Mouse (Mus musculus): ENCODE measurements around the gene Rnf114. TPM values are rescaled to one million over a fixed set of nuclear protein-coding genes. Genes with fewer than 3 reads are reported as not detected.

The Rnf114 gene
- polyA plus RNA-seq, 1 experiment from 2014 or later = 58.9 TPM

DNA sequence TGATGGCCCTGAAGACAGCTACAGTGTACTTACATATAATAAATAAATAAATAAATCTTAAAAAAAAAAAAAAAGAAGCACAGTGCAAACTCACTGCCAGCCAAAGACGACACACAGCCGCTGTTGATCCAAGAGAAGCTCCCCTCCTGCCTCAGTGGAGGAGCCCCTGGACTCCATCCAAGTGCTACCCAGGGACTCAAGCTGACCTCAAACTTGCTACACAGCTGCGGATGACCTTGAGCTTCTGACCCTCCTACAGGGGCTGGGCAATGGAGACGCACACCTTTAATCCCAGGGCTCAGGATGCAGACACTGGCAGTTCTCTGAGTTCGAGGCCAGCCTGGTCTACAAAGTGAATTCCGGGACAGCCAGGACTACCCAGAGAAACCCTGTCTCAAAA lies 4.5 kb upstream of the Rnf114 start:
- Histone ChIP-seq H3K27me3 (ENCODE audit: control insufficient read depth, insufficient read depth, low read length) (no peaks in the 10 kb centered on the region), H3K36me3 (ENCODE audit: control insufficient read depth, insufficient read depth, low read length) (peaks cover 10% of the 10 kb centered on the region), H3K27ac (ENCODE audit: low read depth, low read length) (no peak overlapping the region), H3K4me2 (no peak overlapping the region), H3K9me3 (replicated peaks; ENCODE audit: control insufficient read depth, low read length) (no peaks in the 10 kb centered on the region), H3K4me1 (ENCODE audit: control insufficient read depth, insufficient read depth, low read length) (peaks cover 14% of the 10 kb centered on the region; the same call in 1 of the 2 replicates), H3K9ac (ENCODE audit: low read depth, low read length) (no peak overlapping the region), H3K4me3 (ENCODE audit: low read depth, low read length) (no peak overlapping the region)
- ATAC-seq (replicated peaks; ENCODE audit: insufficient number of reproducible peaks, low FRiP score, low TSS enrichment) = no peak
- WGBS (ENCODE audit: insufficient replicate concordance) = 79% methylated on average over 6 of the region's 6 CpGs

DNA sequence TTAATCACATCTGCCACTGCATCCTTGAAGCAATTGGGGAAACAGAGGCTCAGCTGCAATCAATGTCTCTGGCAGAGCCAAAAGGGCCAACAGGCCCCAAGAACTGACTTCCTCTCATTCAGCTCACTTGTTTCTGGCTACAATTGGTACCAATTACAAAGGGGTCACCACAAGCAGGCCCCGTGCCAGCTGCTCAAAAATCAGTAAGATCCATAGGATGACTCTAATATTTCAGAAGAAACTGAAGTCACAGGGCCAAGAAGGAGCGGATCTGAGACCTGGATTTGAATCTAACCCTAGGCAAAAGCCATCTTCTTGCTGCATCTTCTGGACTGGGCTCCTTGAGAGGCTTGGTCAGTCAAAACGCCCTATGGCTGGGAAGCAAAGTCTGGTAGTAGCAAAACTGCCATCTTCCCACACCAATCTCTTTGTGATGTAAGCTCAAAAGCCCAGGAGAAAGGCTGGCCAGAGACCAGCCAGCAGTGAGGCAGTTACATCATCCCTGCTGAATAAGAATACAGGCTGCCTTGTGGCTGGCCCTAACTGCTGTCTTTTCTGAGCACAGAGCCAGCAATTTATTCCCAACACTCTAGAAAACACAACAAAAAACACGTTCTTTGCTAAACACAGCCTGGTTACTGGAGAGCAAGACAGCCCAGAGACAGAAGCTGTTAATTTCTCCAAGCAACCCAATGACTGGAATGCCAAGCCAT lies 1.5 kb upstream of the Rnf114 start:
- no peak for ATAC-seq (replicated peaks; ENCODE audit: insufficient number of reproducible peaks, low FRiP score, low TSS enrichment)
- Histone ChIP-seq H3K4me2 (peak overlapping the region; percentile 95), H3K9ac (ENCODE audit: low read depth, low read length) (no peak overlapping the region; the same call in 1 of the 2 replicates), H3K27ac (ENCODE audit: low read depth, low read length) (no peak overlapping the region), H3K4me3 (ENCODE audit: low read depth, low read length) (no peak overlapping the region), H3K27me3 (ENCODE audit: control insufficient read depth, insufficient read depth, low read length) (no peaks in the 10 kb centered on the region), H3K4me1 (ENCODE audit: control insufficient read depth, insufficient read depth, low read length) (peaks cover 19% of the 10 kb centered on the region; the same call in 1 of the 2 replicates), H3K36me3 (ENCODE audit: control insufficient read depth, insufficient read depth, low read length) (0 out of 2 replicates have a peak, but pooled peaks cover 3% of the 10 kb centered on the region), H3K9me3 (replicated peaks; ENCODE audit: control insufficient read depth, low read length) (no peaks in the 10 kb centered on the region)
- WGBS (ENCODE audit: insufficient replicate concordance) = 76% methylated on average over 4 of the region's 4 CpGs

DNA sequence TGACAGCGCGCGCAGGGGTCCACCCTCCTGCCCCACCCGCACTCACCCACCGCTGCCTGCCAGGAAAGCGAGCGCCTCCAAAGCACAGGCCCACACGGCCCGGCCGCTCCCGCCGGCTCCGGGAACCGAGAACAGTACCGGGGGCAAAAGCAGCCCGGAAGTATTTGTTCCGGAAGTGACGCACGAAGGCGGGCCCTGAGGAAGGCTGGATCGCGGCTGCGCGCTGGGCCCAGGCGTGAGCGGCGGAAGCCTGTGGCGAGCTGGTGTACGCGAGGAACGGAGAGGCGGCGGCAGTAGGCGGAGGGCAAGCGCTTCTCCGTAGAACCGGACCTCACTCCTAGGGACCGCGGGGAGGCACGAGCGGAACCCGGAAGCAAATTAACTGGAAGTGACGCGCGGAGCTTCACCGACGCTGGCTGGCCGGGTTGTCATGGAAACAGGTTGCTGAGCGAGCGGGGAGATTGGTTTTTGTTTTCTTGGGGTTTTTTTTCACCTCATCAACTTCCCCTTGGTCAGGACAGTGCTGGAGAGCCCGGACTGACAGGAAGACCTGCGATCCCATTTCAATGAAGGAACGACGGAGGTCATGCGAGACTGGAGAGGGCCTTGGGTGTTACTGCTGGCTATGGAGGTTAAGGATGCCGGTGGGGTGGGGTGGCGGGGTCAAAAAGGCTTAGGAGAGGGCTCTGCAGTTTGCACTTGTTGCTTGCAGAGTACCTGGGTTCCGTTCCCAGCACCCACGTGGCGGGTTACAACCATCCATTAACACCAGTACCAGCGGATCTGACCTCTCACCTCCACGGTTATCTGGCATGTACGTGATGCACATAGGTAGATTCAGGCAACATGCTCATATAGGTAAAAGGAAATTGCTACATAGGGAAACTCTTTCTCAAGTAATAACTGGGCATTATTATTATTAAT lies 530 bp downstream of the Rnf114 start, which contains the start of gene Spata2:
TSS of gene Spata2 (minus strand) at position 175 of the 924 bp plus-strand sequence.
- Histone ChIP-seq H3K4me3 (ENCODE audit: low read depth, low read length) (peak within 1 kb of the TSS; percentile 100), H3K4me1 (ENCODE audit: control insufficient read depth, insufficient read depth, low read length) (peaks cover 19% of the 10 kb centered on the region; the same call in 1 of the 2 replicates), H3K9ac (ENCODE audit: low read depth, low read length) (peak within 1 kb of the TSS; percentile 91), H3K4me2 (peak within 1 kb of the TSS; percentile 95), H3K27me3 (ENCODE audit: control insufficient read depth, insufficient read depth, low read length) (no peaks in the 10 kb centered on the region), H3K9me3 (replicated peaks; ENCODE audit: control insufficient read depth, low read length) (no peaks in the 10 kb centered on the region), H3K36me3 (ENCODE audit: control insufficient read depth, insufficient read depth, low read length) (no peaks in the 10 kb centered on the region), H3K27ac (ENCODE audit: low read depth, low read length) (peak within 1 kb of the TSS; percentile 92)
- ATAC-seq (replicated peaks; ENCODE audit: insufficient number of reproducible peaks, low FRiP score, low TSS enrichment) = peak; percentile 82
- WGBS (ENCODE audit: insufficient replicate concordance) = 2% methylated on average over 62 of the region's 63 CpGs

DNA sequence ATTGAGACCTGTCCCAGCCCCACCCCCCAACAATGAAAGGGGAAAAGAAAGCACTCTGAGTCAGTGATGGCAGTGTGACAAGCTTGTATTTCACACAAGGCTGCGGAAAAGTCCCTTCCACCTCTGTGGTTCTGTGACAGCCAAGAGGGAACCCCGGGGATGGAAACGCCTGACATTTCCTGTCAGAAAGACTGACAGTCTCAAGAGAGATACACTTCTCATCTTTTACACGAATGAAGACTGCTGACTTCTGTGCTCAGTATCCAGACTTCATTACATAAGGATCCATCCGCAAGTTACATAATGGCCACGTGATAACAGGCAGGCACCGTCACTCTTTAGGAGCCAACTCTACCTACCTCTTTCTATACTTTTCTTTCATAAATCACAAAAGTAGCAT lies 4.0 kb downstream of the Rnf114 start:
- Histone ChIP-seq H3K27ac (ENCODE audit: low read depth, low read length) (no peak overlapping the region), H3K9ac (ENCODE audit: low read depth, low read length) (no peak overlapping the region), H3K4me3 (ENCODE audit: low read depth, low read length) (no peak overlapping the region), H3K36me3 (ENCODE audit: control insufficient read depth, insufficient read depth, low read length) (no peaks in the 10 kb centered on the region), H3K4me2 (no peak overlapping the region), H3K4me1 (ENCODE audit: control insufficient read depth, insufficient read depth, low read length) (peaks cover 11% of the 10 kb centered on the region; the same call in 1 of the 2 replicates), H3K27me3 (ENCODE audit: control insufficient read depth, insufficient read depth, low read length) (no peaks in the 10 kb centered on the region), H3K9me3 (replicated peaks; ENCODE audit: control insufficient read depth, low read length) (no peaks in the 10 kb centered on the region)
- 78% methylated on average over 7 of the region's 7 CpGs for WGBS (ENCODE audit: insufficient replicate concordance)
- no peak for ATAC-seq (replicated peaks; ENCODE audit: insufficient number of reproducible peaks, low FRiP score, low TSS enrichment)

DNA sequence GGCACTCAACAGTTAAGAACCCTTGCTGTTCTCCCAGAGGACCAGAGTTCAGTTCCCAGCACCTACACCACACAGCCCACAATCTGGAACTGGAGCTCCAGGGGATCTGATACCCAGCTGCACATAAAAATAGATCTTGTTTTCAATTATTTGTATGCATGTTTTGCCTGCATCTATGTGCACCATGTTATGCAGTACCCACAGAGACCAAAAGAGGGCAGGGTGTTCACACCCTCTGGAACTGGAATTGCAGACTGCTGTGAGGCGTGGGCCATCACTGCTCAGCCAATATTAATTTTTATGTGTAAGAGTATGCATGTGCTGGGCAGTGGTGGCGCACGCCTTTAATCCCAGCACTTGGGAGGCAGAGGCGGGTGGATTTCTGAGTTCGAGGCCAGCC lies 4.8 kb downstream of the Rnf114 start:
- Histone ChIP-seq H3K9ac (ENCODE audit: low read depth, low read length) (no peak overlapping the region), H3K4me3 (ENCODE audit: low read depth, low read length) (no peak overlapping the region), H3K4me2 (no peak overlapping the region), H3K4me1 (ENCODE audit: control insufficient read depth, insufficient read depth, low read length) (0 out of 2 replicates have a peak, but pooled peaks cover 6% of the 10 kb centered on the region), H3K9me3 (replicated peaks; ENCODE audit: control insufficient read depth, low read length) (no peaks in the 10 kb centered on the region), H3K27me3 (ENCODE audit: control insufficient read depth, insufficient read depth, low read length) (no peaks in the 10 kb centered on the region), H3K36me3 (ENCODE audit: control insufficient read depth, insufficient read depth, low read length) (no peaks in the 10 kb centered on the region), H3K27ac (ENCODE audit: low read depth, low read length) (no peak overlapping the region)
- WGBS (ENCODE audit: insufficient replicate concordance) = 76% methylated on average over 5 of the region's 5 CpGs
- no peak for ATAC-seq (replicated peaks; ENCODE audit: insufficient number of reproducible peaks, low FRiP score, low TSS enrichment)

DNA sequence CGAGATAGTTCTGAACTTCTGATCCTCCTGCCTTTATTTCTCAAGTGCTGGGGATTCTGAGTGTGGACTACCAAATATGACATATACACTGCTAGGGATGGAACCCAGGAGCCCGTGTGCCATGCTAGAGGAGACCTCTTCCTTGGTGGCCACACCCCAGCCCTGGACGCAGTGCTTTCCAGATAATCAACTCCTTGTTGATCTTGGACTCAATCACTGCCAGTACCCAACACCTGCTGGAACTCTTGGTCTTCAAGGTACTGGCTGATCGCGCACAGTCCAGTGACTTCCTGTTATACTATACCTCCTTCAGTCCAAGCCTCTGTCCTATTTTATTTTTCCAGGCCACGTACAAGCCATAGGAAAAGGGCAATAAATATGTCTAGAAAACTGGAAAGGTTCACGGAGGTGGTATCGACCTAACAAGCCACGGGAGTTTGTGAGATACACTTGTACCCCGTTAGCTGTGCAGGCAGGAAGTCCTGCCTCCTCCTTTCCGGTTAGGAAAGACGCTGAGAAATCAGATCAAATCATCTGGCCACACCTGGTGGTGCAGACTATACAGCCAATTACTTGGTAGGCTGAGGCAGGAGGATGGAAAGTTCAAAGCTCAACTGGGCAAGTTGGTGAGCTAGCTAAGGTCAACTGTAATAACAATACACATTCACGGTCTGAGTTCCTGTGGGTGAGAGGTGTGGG lies 10.3 kb downstream of the Rnf114 start:
- Histone ChIP-seq H3K27me3 (ENCODE audit: control insufficient read depth, insufficient read depth, low read length) (no peaks in the 10 kb centered on the region), H3K4me2 (peak overlapping the region; percentile 95), H3K4me3 (ENCODE audit: low read depth, low read length) (peak overlapping the region; percentile 96), H3K27ac (ENCODE audit: low read depth, low read length) (0 out of 2 replicates have a peak overlapping the region, but pooled peaks have one; percentile 83), H3K9me3 (replicated peaks; ENCODE audit: control insufficient read depth, low read length) (no peaks in the 10 kb centered on the region), H3K4me1 (ENCODE audit: control insufficient read depth, insufficient read depth, low read length) (peaks cover 22% of the 10 kb centered on the region; the same call in 1 of the 2 replicates), H3K36me3 (ENCODE audit: control insufficient read depth, insufficient read depth, low read length) (peaks cover 2% of the 10 kb centered on the region; the same call in 1 of the 2 replicates), H3K9ac (ENCODE audit: low read depth, low read length) (peak overlapping the region; percentile 98; the same call in 1 of the 2 replicates)
- 43% methylated on average over 13 of the region's 13 CpGs for WGBS (ENCODE audit: insufficient replicate concordance)
- ATAC-seq (replicated peaks; ENCODE audit: insufficient number of reproducible peaks, low FRiP score, low TSS enrichment) = no peak; the same call in 1 of the 2 replicates

DNA sequence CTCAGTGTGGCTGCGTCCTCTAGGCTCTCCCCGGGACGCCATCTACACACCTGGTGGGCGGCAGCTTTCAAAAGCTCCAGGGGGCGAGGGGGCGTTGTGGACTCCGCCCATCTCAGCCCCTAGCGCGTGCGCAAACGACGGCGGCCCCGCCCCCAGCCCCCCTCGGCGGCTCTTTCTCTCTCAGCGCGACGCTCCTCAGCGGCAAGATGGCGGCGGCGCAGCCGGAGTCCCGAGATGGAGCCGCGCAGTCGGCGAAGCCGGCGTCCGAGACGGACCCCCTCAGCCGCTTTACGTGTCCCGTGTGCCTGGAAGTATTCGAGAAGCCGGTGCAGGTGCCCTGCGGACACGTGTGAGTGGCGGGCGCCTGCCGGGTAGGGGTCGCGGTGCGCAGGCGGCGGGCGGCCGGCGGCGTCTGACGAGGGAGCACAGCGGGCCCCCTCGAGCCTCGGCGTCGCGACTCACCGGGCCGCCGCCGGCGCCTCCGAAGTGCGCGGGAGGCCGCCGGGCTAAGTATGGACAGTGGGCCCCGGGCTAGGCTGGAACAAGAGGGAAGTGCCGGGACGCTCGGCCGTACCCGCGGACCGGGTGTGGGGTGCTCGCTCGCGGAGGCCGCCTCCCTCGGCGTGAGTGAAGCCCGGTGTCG lies 10.9 kb downstream of the Rnf114 start:
- H3K4me2 ChIP-seq = peak overlapping the region; percentile 95
- peak overlapping the region; percentile 98 for H3K9ac ChIP-seq (ENCODE audit: low read depth, low read length)
- peak overlapping the region; percentile 96 for H3K4me3 ChIP-seq (ENCODE audit: low read depth, low read length)
- H3K36me3 ChIP-seq (ENCODE audit: control insufficient read depth, insufficient read depth, low read length) = peaks cover 2% of the 10 kb centered on the region; the same call in 1 of the 2 replicates
- peak; percentile 75 for ATAC-seq (replicated peaks; ENCODE audit: insufficient number of reproducible peaks, low FRiP score, low TSS enrichment)
- H3K9me3 ChIP-seq (replicated peaks; ENCODE audit: control insufficient read depth, low read length) = no peaks in the 10 kb centered on the region
- under 1% methylated on average over 85 of the region's 85 CpGs for WGBS (ENCODE audit: insufficient replicate concordance)
- peak overlapping the region; percentile 83 for H3K27ac ChIP-seq (ENCODE audit: low read depth, low read length)
- H3K4me1 ChIP-seq (ENCODE audit: control insufficient read depth, insufficient read depth, low read length) = peaks cover 22% of the 10 kb centered on the region; the same call in 1 of the 2 replicates
- H3K27me3 ChIP-seq (ENCODE audit: control insufficient read depth, insufficient read depth, low read length) = no peaks in the 10 kb centered on the region

Data from heart, embryonic 11.5 days (tissue).